Mouse (Mus musculus) layer of hippocampus, adult 9-10 months (tissue): Measurements from ENCODE around the gene Unc5a.

Experiments
- DNase-seq: peaks from one replicate; pipeline ENCODE4 v3.0.0; 2022; ENCODE audit warnings: low spot score

Unc5a gene

GRCm38 (mm10) chr13:55004646-55005045 lies 55.4 kb downstream of the Unc5a start:
- no peak for DNase-seq

DNA sequence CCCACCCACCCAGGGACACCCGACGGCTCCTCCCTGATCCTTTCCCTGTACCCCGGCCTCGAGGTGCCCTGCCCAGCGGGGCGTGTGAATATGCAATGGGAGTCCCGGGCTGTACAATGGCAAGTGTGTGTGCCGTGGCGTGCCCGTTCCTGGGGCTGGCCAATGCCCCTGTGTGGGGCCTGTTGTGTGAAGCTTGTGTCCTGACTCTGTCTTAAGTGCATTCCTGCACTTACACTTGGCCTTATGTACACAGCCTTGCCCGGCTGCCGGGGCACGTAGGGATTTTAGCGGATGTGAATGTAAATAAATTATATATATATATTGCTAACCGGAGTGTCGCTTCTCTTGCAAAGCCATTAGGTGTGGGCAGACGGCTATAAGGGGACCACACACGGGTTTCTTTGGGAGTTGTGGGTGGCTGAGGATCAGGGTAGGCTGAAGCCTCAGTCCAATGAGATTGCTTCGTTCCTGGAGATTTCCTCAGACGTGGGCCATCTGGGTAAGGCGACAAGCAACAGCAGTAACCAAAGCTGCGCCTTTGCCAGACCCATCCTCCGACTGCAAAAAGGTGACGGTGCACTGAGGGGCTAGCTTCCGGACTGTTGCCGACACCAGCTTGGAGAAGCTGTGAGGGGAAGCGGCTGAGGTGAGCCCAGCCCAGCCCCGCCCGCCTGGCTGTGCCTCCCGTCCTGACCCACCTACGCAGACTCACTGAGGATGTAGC lies 56.6 kb downstream of the Unc5a start:
- DNase-seq: no peak

DNA sequence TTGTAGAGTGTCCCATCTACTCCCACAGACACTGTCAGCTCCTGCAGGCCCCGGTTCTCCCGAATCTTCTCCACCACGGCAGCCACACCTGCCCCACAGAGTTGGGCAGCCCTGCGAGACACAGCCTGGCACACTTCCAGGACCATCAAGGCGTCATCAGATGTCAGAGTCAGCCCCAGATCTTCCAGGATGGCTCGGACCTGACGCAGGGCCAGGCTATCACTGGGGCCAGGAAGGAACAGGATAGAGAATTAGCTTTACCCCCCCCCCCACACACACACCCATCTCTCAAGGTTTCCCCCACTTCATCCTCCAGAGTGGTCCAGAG lies 57.2 kb downstream of the Unc5a start:
- no peak for DNase-seq

- no peak for DNase-seq
Measured at GRCm38 (mm10) chr13:55008589-55008988, 59.4 kb downstream of the Unc5a start.

DNA sequence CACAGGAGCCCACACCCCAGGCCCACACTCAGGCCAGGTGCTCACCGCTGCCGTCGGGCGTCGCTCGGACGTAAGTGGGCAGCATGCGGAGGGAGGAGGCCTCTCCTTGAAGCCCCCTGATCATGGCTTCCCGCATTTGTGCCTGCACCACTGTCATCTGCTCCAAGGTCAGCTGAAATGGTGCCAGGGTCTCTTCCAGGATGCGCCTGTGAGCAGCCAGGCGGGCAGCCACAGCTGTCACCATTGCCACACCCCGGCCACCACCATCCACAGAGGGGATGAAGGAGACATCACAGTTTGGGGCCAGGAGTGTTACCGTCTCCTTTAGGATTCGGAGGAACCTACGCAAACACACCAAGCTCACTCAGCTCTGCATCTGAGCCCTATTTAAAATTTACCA lies 61.9 kb downstream of the Unc5a start:
- no peak for DNase-seq

- DNase-seq: no peak
Measured at GRCm38 (mm10) chr13:55011981-55012478, 62.8 kb downstream of the Unc5a start.

GRCm38 (mm10) chr13:55013702-55014344 lies 64.6 kb downstream of the Unc5a start:
- no peak for DNase-seq

GRCm38 (mm10) chr13:55014451-55014850 lies 65.2 kb downstream of the Unc5a start:
- no peak for DNase-seq

- no peak for DNase-seq
Measured at GRCm38 (mm10) chr13:55017154-55017897, 68.1 kb downstream of the Unc5a start.

GRCm38 (mm10) chr13:55017898-55018599 lies 68.8 kb downstream of the Unc5a start:
- no peak for DNase-seq

DNA sequence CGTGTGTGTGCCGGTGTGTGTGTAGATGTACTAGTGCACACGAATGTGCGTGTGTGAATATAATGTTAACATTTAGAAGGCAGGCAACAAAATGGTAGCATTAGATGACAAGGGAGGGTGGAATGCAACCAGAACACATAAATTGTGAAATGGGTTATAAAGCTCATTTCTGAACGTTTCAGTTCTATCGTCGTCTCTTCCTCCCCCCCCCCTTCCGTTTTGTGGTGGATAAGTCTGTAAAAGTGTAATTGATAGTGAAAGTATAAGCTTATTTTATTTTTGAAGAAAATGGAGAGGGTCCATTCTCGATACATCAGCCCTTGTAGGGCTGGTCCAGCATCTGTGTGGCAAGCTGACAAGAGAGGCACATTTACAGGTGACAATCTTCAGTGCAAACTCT lies 69.5 kb downstream of the Unc5a start:
- no peak for DNase-seq

DNA sequence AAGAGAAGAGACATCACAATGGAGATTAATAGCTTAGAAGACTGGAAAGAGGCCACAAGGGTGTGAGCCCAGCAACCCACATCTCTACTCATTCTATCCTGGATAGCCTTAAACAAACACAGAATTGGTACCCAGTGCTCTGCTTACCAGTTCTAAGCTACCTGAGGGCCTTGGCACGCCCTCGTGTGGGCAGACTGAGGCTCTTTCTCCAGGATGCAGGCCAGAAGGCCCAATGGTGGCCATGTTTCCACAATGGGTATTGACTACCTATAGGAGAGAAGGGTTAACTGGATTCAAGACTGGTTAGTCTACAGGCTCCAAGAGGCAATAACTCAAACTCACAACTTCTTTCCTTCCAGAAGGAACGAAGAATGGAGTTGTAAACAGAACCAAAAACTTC lies 70.0 kb downstream of the Unc5a start:
- DNase-seq: no peak

- DNase-seq: no peak
Measured at GRCm38 (mm10) chr13:55020051-55020450, 70.8 kb downstream of the Unc5a start.

DNA sequence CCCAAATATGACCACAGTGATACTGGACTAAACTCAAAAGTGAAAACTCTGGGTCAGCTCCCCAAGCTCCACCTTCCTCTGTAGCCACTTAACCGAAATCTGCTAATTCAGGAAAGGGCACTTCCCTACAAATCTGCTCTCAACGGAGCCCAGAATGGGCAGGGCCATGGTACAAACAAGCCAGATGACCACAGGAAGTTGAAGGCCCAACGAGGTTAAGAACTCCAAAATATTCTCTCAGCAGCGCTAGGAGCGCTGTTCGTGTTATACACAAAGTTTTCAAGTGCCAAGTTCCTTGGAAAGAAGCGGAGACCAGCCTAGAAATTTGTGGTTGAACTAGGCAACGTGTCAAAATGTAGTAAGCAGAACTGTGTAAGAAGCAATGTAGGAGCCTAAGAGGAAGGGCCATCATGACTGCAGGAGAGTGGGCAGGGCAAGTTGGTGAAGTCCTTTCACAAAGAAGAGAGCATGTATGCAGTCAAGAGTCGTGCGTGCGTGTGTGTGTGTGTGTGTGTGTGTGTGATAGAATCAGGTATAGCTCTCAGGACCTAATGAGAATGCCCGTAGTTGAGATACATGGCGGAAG lies 72.1 kb downstream of the Unc5a start, which contains the start of gene Hk3:
Gene Hk3 (minus strand): TSS at position 192 of the 586 bp plus-strand sequence.
- DNase-seq: no peak

- no peak for DNase-seq
Measured at GRCm38 (mm10) chr13:55022256-55022655, 73.0 kb downstream of the Unc5a start.

DNA sequence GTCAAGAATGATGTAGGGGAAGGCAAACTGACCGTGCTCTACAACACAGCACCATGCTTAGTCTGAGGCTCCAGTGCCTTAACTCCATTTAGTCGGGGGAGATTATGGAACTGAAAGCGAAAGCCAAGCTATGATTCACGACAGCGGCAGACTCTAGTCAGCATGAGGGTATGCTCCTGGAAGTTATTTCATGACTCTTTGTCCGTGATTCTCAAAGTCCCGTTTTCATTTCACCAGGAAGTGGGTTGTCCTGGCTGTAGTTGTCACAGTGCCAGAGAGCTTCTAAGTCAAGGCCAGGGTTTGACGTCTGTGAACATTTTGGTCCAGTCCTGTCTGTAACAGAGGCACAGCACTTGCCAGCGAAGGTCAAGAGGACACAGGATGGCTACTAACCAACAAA lies 73.5 kb downstream of the Unc5a start:
- DNase-seq: no peak

GRCm38 (mm10) chr13:55024215-55024614 lies 75.0 kb downstream of the Unc5a start:
- DNase-seq: no peak

GRCm38 (mm10) chr13:55040016-55040415 lies 90.8 kb downstream of the Unc5a start:
- no peak for DNase-seq

GRCm38 (mm10) chr13:55047706-55048105 lies 98.5 kb downstream of the Unc5a start:
- no peak for DNase-seq
